Mouse (Mus musculus): ENCODE data around the gene Bcl2l11. TPM values are rescaled to one million over a fixed set of nuclear protein-coding genes. Genes with fewer than 3 reads are reported as not detected.

The Bcl2l11 gene
- polyA plus RNA-seq (2017; shearing (Covaris generic)), result 34.1 TPM

DNA sequence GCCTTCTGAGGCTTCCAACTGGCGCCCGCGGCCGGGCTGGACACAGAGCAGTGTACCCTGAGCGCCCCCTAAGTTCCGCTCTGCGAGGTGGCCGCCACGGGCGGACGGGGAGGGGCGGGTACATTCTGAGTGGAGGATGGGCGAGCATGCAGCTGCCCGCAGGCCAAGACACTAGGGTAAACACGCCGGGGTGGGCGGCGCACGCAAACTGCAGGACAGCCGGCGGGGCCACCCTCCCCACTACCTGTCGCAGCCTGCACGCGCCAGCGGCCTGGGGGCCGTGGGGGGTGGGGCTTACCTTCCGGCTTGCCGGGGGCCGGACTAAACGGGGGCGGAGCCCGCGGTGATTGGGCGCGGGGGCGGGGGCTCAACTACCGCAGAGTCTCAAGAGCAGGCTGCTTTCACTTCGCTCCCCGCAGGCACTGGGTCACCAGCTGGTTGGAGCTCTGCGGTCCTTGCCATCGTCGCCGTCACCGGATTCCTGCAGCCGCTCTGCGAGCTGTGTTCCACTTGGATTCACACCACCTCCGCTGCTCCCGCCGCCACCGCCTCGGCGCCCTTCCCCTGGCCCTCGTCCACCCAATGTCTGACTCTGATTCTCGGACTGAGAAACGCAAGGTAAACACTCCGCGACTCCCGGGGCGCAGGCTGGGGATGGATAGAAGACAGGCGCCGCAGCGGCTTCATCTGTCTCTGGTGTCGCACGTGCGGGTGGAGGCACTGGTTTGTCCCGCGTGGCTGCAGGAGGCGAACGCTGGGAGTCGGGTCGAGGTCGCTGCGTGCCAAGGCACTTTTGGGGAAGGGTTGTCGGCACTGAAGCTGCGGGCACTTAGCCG is at the start of gene Bcl2l11:
Gene Bcl2l11 (plus strand): TSS at position 404 of the 836 bp plus-strand sequence.

